22 mouse cellular contexts compared by ENCODE assay signal in genomic region chr13:27059177-27059576, GRCm38 (mm10). TPM values are rescaled to one million over a fixed set of nuclear protein-coding genes. Genes with fewer than 3 reads are reported as not detected.
DNase-seq lines count a peak whose midpoint lies in the region; ATAC-seq and TF ChIP-seq lines count a peak whose summit lies in the region.
"Had no signal": no experiment of that assay in that cellular context is flagged by ENCODE, and none has a peak within 500 bp of the region (broad histone marks: within the 10 kb centered on the region; RNA-seq: fewer than 3 reads in every experiment).

No protein-coding gene starts in this region.

- no peaks in the 10 kb centered on the region for H3K4me1 ChIP-seq in midbrain, postnatal 0 days (ENCODE audit: insufficient read depth, low read length)
- no peaks in the 10 kb centered on the region for H3K4me1 ChIP-seq in midbrain, embryonic 14.5 days (ENCODE audit: control insufficient read depth, insufficient read depth, low read length)
- no peaks in the 10 kb centered on the region for H3K4me1 ChIP-seq in stomach, postnatal 0 days (replicated peaks; ENCODE audit: control insufficient read depth, insufficient read depth)
- H3K4me1 ChIP-seq: embryonic facial prominence, embryonic 10.5 days had no signal

- H3K4me3 ChIP-seq in midbrain, postnatal 0 days (ENCODE audit: low read depth, low read length), result no peak overlapping the region
- H3K4me3 ChIP-seq in midbrain, embryonic 14.5 days (replicated peaks; ENCODE audit: low read depth, low read length), result no peak overlapping the region
- H3K4me3 ChIP-seq in stomach, postnatal 0 days (ENCODE audit: low read depth, low read length), result no peak overlapping the region
- H3K4me3 ChIP-seq: embryonic facial prominence, embryonic 10.5 days; erythroblast, embryonic 14.5 days; heart, adult 2 months; myocyte had no signal

- H3K9me3 ChIP-seq in midbrain, postnatal 0 days (ENCODE audit: low read length), result no peaks in the 10 kb centered on the region
- no peaks in the 10 kb centered on the region for H3K9me3 ChIP-seq in midbrain, embryonic 14.5 days (ENCODE audit: control insufficient read depth, low read length)
- no peaks in the 10 kb centered on the region for H3K9me3 ChIP-seq in stomach, postnatal 0 days (ENCODE audit: control insufficient read depth, low read length)
- H3K9me3 ChIP-seq: embryonic facial prominence, embryonic 10.5 days had no signal

- no peak overlapping the region for H3K4me2 ChIP-seq in midbrain, postnatal 0 days (ENCODE audit: low read depth, low read length, poor library complexity, severe bottlenecking)
- H3K4me2 ChIP-seq in midbrain, embryonic 14.5 days (ENCODE audit: low read length), result no peak overlapping the region
- H3K4me2 ChIP-seq in stomach, postnatal 0 days (replicated peaks; ENCODE audit: low read depth), result no peak overlapping the region
- H3K4me2 ChIP-seq: lung, embryonic 14.5 days; midbrain, embryonic 11.5 days had no signal

- TF ChIP-seq EP300 in stomach, postnatal 0 days (optimal IDR thresholded peaks at IDR 0.05), result no peak

- no peaks in the 10 kb centered on the region for H3K27me3 ChIP-seq in midbrain, postnatal 0 days (ENCODE audit: insufficient read depth, low read length)
- no peaks in the 10 kb centered on the region for H3K27me3 ChIP-seq in midbrain, embryonic 14.5 days (ENCODE audit: control insufficient read depth, insufficient read depth, low read length)
- no peaks in the 10 kb centered on the region for H3K27me3 ChIP-seq in stomach, postnatal 0 days (ENCODE audit: control insufficient read depth, insufficient read depth, low read length)

- no peak for DNase-seq in frontal cortex, postnatal 25 days (ENCODE audit: low spot score in 2 of 2)
- peak; percentile 8 for DNase-seq in midbrain, postnatal 0 days (ENCODE audit: low spot score)
- DNase-seq in midbrain, embryonic 14.5 days, result no peak
- peak; percentile 48 for DNase-seq in layer of hippocampus, adult 9-11 months
- no peak for DNase-seq in stomach, postnatal 0 days (ENCODE audit: low spot score)
- DNase-seq in adrenal gland, adult 2 months, result no peak
- DNase-seq: heart, postnatal 4 days; kidney, adult 2 months; kidney, postnatal 36 days; lung, embryonic 14.5 days; right cerebral cortex, postnatal 25 days; thymus, adult 18-20 months had no signal

- H3K9ac ChIP-seq in midbrain, postnatal 0 days (replicated peaks; ENCODE audit: low read length, poor library complexity, severe bottlenecking), result no peak overlapping the region
- no peak overlapping the region for H3K9ac ChIP-seq in midbrain, embryonic 14.5 days (replicated peaks; ENCODE audit: low read length)
- no peak overlapping the region for H3K9ac ChIP-seq in stomach, postnatal 0 days (ENCODE audit: low read length)
- H3K9ac ChIP-seq: lung, embryonic 14.5 days had no signal

- peak; percentile 64 for ATAC-seq in frontal cortex, adult (ENCODE audit: low TSS enrichment)
- no peak for ATAC-seq in midbrain, postnatal 0 days (ENCODE audit: low FRiP score)
- ATAC-seq in midbrain, embryonic 14.5 days (ENCODE audit: low FRiP score, low TSS enrichment), result no peak
- no peak for ATAC-seq in stomach, postnatal 0 days (ENCODE audit: low FRiP score, low TSS enrichment)

- no peak for TF ChIP-seq CTCF in midbrain, postnatal 0 days (IDR thresholded peaks at IDR 0.05)
- no peak for TF ChIP-seq CTCF in stomach, postnatal 0 days (IDR thresholded peaks at IDR 0.05; ENCODE audit: low read depth)

- H3K36me3 ChIP-seq in midbrain, postnatal 0 days (ENCODE audit: insufficient read depth, low read length), result no peaks in the 10 kb centered on the region
- H3K36me3 ChIP-seq in midbrain, embryonic 14.5 days (ENCODE audit: control insufficient read depth, insufficient read depth, low read length), result no peaks in the 10 kb centered on the region
- no peaks in the 10 kb centered on the region for H3K36me3 ChIP-seq in stomach, postnatal 0 days (ENCODE audit: control insufficient read depth, insufficient read depth, low read length)
- H3K36me3 ChIP-seq: embryonic facial prominence, embryonic 10.5 days had no signal

- 88% methylated on average over 7 of the region's 7 CpGs for WGBS in midbrain, postnatal 0 days
- WGBS in midbrain, embryonic 14.5 days, result 93% methylated on average over 7 of the region's 7 CpGs
- 71% methylated on average over 7 of the region's 7 CpGs for WGBS in stomach, postnatal 0 days

- no peak overlapping the region for H3K27ac ChIP-seq in midbrain, postnatal 0 days (ENCODE audit: low read depth, low read length)
- H3K27ac ChIP-seq in midbrain, embryonic 14.5 days (replicated peaks; ENCODE audit: low read depth, low read length), result no peak overlapping the region
- no peak overlapping the region for H3K27ac ChIP-seq in stomach, postnatal 0 days (replicated peaks)
- H3K27ac ChIP-seq: embryonic facial prominence, embryonic 10.5 days; heart, adult 2 months had no signal

RNA-seq across cellular contexts. Expression of gene Prl, which starts 1.8 kb away (rescaled TPM):
- not detected in 2 replicates for total RNA-seq in midbrain, postnatal 0 days (2014; rRNA removed)
- polyA plus RNA-seq in midbrain, postnatal 0 days (2015; fragmentation: Nextera tagmentation; extraction: Ambion mirVana), result not detected in 2 replicates
- polyA plus RNA-seq in midbrain, embryonic 14.5 days (2014; fragmentation: Nextera tagmentation; extraction: Ambion mirVana), result not detected in 2 replicates
- not detected in 2 replicates for polyA plus RNA-seq in stomach, postnatal 0 days (2015; fragmentation: Nextera tagmentation; extraction: Ambion mirVana)
- total RNA-seq in adrenal gland, adult 2 months (2021), result not detected
- polyA plus RNA-seq in adrenal gland, adult 2 months (2012; rRNA removed), result not detected in 2 replicates
- total RNA-seq: adrenal gland, adult 18-20 months; ES-E14; heart, adult 2 months; heart, postnatal 4 days; left cerebral cortex, postnatal 25 days; liver, adult 2 months had no signal
- polyA plus RNA-seq: embryonic facial prominence, embryonic 10.5 days; erythroblast, embryonic 14.5 days; heart, adult 2 months; kidney, adult 2 months; liver, adult 2 months; lung, embryonic 14.5 days; midbrain, embryonic 11.5 days; myocyte had no signal

RNA-seq across cellular contexts. Expression of gene Prl3d1, which starts 34.8 kb away (rescaled TPM):
- not detected in 2 replicates for total RNA-seq in midbrain, postnatal 0 days (2014; rRNA removed)
- polyA plus RNA-seq in midbrain, postnatal 0 days (2015; fragmentation: Nextera tagmentation; extraction: Ambion mirVana), result not detected in 2 replicates
- polyA plus RNA-seq in midbrain, embryonic 14.5 days (2014; fragmentation: Nextera tagmentation; extraction: Ambion mirVana), result not detected in 2 replicates
- polyA plus RNA-seq in stomach, postnatal 0 days (2015; fragmentation: Nextera tagmentation; extraction: Ambion mirVana), result not detected in 2 replicates
- total RNA-seq in adrenal gland, adult 2 months (2021), result not detected
- not detected in 2 replicates for polyA plus RNA-seq in adrenal gland, adult 2 months (2012; rRNA removed)
- total RNA-seq: adrenal gland, adult 18-20 months; heart, adult 2 months; heart, postnatal 4 days; left cerebral cortex, postnatal 25 days; liver, adult 2 months had no signal
- polyA plus RNA-seq: embryonic facial prominence, embryonic 10.5 days; erythroblast, embryonic 14.5 days; heart, adult 2 months; kidney, adult 2 months; liver, adult 2 months; lung, embryonic 14.5 days; midbrain, embryonic 11.5 days; myocyte had no signal

Comparison
In these comparisons a context has a peak if more than half of its experiments do, and no peak if none do; other contexts are left out.
1. DNase-seq: peak in midbrain, postnatal 0 days (single experiment) and layer of hippocampus, adult 9-11 months (single experiment); none in frontal cortex, postnatal 25 days (0 of 2), midbrain, embryonic 14.5 days (single experiment), stomach, postnatal 0 days (single experiment) and adrenal gland, adult 2 months (single experiment).